Mouse (Mus musculus) cerebellum, adult 2 months (tissue): Measurements from ENCODE around the gene Aldob. TPM values are rescaled to one million over a fixed set of nuclear protein-coding genes. Genes with fewer than 3 reads are reported as not detected.

Experiments
- DNase-seq, 2 experiments: peaks; one replicate each; pipeline ENCODE4 v3.0.0; 2021
- H3K27ac ChIP-seq: fragments of 200-500 bp; 2 replicates; pipeline ENCODE4 v1.5.1; 2012; ENCODE audit warnings: low read length, control low read depth, inconsistent platforms; ENCODE audit not compliant: insufficient read depth
- H3K27me3 ChIP-seq: fragments of 200-500 bp; 2 replicates; pipeline ENCODE4 v1.6.1; 2012; ENCODE audit warnings: inconsistent platforms, mild to moderate bottlenecking, low read length, moderate library complexity; ENCODE audit not compliant: control insufficient read depth, insufficient read depth
- H3K4me1 ChIP-seq: fragments of 200-500 bp; 2 replicates; pipeline ENCODE4 v1.6.1; 2011; ENCODE audit warnings: low read length; ENCODE audit not compliant: control insufficient read depth, insufficient read depth
- H3K4me3 ChIP-seq: fragments of 200-500 bp; replicated peaks from 2 replicates; pipeline ENCODE3; 2011; ENCODE audit warnings: mild to moderate bottlenecking, low read depth, low read length, control low read depth; ENCODE audit not compliant: insufficient read depth
- CTCF ChIP-seq: fragments of 200-500 bp; IDR thresholded peaks from 2 replicates; pipeline ENCODE4 v1.5.1; 2011; ENCODE audit warnings: low read depth, mild to moderate bottlenecking, control low read depth, low read length, moderate library complexity, borderline replicate concordance; ENCODE audit not compliant: insufficient read depth
- POLR2A ChIP-seq: fragments of 200-500 bp; IDR thresholded peaks from 2 replicates; pipeline ENCODE4 v1.6.1; 2011; ENCODE audit warnings: low read length, control low read depth, borderline replicate concordance; ENCODE audit not compliant: insufficient read depth
- WGBS: fragments of 180-500 bp; shearing (Covaris S2); methylation state at CpG from one replicate; pipeline ENCODE4 v1.1.7; 2018; 5-methylcytosine and 5-hydroxymethylcytosine counted together
- polyA plus RNA-seq: library from polyadenylated mRNA; depleted of rRNA; stranded (reverse); fragments of >200 nt; gene quantifications from 2 replicates; pipeline ENCODE4 v1.2.3, GENCODE M21; 2012

Gene Aldob
- polyA plus RNA-seq, 1 experiment = 3.4 TPM

- Histone ChIP-seq H3K27me3 (no peaks in the 10 kb centered on the region), H3K4me3 (no peak overlapping the region), H3K4me1 (no peaks in the 10 kb centered on the region), H3K27ac (no peak overlapping the region)
- WGBS = 82% methylated on average over 7 of the region's 7 CpGs
- TF ChIP-seq CTCF (no peak), POLR2A (no peak)
- DNase-seq = no peak
Observed at GRCm38 (mm10) chr4:49547544-49548219, 1.7 kb downstream of the Aldob start.

- 73% methylated on average over 6 of the region's 6 CpGs for WGBS
- Histone ChIP-seq H3K27me3 (no peaks in the 10 kb centered on the region), H3K27ac (no peak overlapping the region), H3K4me1 (no peaks in the 10 kb centered on the region), H3K4me3 (no peak overlapping the region)
- DNase-seq = no peak
- TF ChIP-seq CTCF (no peak), POLR2A (no peak)
Observed at GRCm38 (mm10) chr4:49546873-49547543, 2.3 kb downstream of the Aldob start.

- 90% methylated on average over 2 of the region's 2 CpGs for WGBS
- Histone ChIP-seq H3K27me3 (no peaks in the 10 kb centered on the region), H3K4me3 (no peak overlapping the region), H3K27ac (no peak overlapping the region), H3K4me1 (no peaks in the 10 kb centered on the region)
- DNase-seq = no peak
- no peak for TF ChIP-seq CTCF
- no peak for TF ChIP-seq POLR2A
Observed at GRCm38 (mm10) chr4:49546026-49546425, 3.3 kb downstream of the Aldob start.

GRCm38 (mm10) chr4:49540966-49541365 lies 8.4 kb downstream of the Aldob start:
- H3K4me3 ChIP-seq = no peak overlapping the region
- no peak overlapping the region for H3K27ac ChIP-seq
- no peaks in the 10 kb centered on the region for H3K4me1 ChIP-seq
- no peaks in the 10 kb centered on the region for H3K27me3 ChIP-seq
- DNase-seq = no peak
- TF ChIP-seq CTCF (no peak), POLR2A (no peak)
- 26% methylated on average over 3 of the region's 3 CpGs for WGBS

- H3K27me3 ChIP-seq = no peaks in the 10 kb centered on the region
- WGBS = 64% methylated on average over 6 of the region's 6 CpGs
- H3K4me3 ChIP-seq = no peak overlapping the region
- DNase-seq = no peak
- no peak overlapping the region for H3K27ac ChIP-seq
- no peaks in the 10 kb centered on the region for H3K4me1 ChIP-seq
- no peak for TF ChIP-seq CTCF
- TF ChIP-seq POLR2A = no peak
Observed at GRCm38 (mm10) chr4:49539665-49540064, 9.7 kb downstream of the Aldob start.

GRCm38 (mm10) chr4:49536671-49537070 lies 12.7 kb downstream of the Aldob start:
- no peak for DNase-seq
- TF ChIP-seq POLR2A = no peak
- TF ChIP-seq CTCF = no peak
- WGBS = 89% methylated on average over 4 of the region's 4 CpGs

GRCm38 (mm10) chr4:49535675-49536294 lies 13.6 kb downstream of the Aldob start:
- no peaks in the 10 kb centered on the region for H3K4me1 ChIP-seq
- 89% methylated on average over 4 of the region's 4 CpGs for WGBS
- no peak for DNase-seq
- H3K27ac ChIP-seq = no peak overlapping the region
- no peak overlapping the region for H3K4me3 ChIP-seq
- TF ChIP-seq POLR2A = no peak
- no peak for TF ChIP-seq CTCF
- H3K27me3 ChIP-seq = no peaks in the 10 kb centered on the region

More at GRCm38 (mm10) chr4:49536671-49537070, 12.7 kb downstream of the Aldob start:
- Histone ChIP-seq H3K27ac (no peak overlapping the region), H3K27me3 (no peaks in the 10 kb centered on the region), H3K4me1 (no peaks in the 10 kb centered on the region), H3K4me3 (no peak overlapping the region)
